Mouse (Mus musculus): ENCODE results near the gene Tnf.

DNA sequence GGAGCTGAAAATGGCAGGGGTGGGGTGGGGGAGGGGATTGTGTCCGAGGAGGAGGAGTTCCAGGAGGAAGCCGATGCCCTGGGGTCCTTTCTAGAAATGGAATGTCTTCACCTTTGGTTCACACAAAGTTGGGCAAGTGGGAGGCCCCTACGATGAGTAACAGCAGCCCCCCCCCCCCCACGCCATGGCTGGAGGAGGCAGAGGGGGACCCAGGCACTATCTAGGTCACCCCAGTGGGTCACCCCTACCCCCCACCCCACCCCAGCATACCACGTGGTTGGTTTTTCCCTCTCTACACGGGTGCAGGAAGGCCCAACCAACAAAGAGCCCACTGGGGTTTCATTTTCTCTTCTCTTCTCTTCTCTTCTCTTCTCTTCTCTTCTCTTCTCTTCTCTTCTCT is 4.7 kb downstream of the Tnf start:
- no peak for TF ChIP-seq EP300 (optimal IDR thresholded peaks at IDR 0.05)
- TF ChIP-seq CTCF (IDR thresholded peaks at IDR 0.05; ENCODE audit: low read depth), result no peak
